Mouse (Mus musculus): Measurements from ENCODE around the gene G3bp2. TPM values are rescaled to one million over a fixed set of nuclear protein-coding genes. Genes with fewer than 3 reads are reported as not detected.

Gene G3bp2
- total RNA-seq, 2 experiments from 2014 or later, result 68.6 to 70.1 TPM

DNA sequence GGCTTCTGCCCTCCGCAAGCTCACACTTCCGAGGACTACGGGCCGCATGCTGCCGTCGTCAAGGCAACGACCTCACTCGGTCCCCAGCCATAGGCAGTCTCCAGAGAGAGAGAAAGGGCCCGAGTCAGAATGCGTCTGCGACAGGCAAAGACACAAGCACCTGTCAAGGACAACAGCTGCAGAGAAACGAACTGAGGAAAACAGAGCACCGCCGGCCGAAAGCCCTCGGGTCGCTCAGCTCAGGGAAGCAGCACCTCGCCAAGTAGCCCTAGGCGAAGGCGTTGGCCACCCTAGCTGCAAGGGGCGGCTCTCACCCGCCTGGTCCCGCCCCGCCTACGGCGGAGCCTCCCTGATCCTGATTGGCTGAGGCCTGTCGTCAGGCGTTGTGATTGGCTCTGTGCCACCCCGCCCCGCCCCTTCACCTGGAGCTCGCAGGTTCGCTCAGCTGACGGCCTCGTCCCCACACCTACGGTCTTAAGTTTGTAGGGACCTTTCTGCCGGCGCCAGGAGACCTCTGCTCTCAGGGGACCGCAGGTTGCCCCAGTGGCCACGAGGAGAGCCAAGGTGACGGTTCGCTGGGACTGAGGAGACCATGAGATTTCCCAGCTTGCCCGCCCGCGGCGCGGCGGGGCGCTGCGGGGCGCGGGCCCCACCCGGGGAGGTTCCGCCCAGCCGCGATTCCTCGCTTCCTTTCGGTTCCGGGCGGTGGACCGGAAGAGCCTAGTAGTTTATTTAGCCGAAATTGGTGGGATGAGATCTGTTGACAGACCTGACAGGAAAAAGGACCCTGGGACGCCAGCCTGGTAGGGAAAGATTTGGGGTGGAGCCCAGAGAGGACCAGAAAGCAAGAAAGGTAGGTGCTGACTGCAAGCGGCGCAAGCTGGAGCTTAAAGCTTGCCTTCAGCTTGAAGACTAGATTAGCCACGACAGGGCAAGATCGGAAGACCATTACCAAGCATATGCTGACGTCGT lies 40.9 kb downstream of the G3bp2 start:
- peak; percentile 70 to 85 for DNase-seq (ENCODE audit: low spot score in 2 of 2)

- no peak for DNase-seq (ENCODE audit: low spot score in 2 of 2)
Measured at GRCm38 (mm10) chr5:92019960-92020359, 63.6 kb downstream of the G3bp2 start.

DNA sequence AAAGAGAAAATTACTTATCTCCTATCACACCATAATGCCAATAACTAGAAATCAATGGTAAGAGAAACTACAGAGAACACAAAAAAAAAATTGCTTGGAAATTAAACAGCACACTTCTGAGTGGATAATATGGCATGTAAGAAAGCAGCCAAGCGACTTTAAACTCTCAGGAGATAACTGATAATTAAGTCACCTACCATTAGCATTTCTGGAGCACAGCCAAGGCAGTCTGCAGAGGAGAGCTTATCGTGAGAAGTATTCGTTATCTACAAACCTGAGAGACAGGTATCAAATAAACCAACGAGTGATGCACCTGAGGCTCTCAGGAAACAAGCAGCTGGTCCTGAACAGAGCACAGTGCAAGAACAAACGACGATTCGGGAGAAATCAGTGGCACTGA lies 71.8 kb downstream of the G3bp2 start:
- DNase-seq (ENCODE audit: low spot score in 2 of 2), result no peak

DNA sequence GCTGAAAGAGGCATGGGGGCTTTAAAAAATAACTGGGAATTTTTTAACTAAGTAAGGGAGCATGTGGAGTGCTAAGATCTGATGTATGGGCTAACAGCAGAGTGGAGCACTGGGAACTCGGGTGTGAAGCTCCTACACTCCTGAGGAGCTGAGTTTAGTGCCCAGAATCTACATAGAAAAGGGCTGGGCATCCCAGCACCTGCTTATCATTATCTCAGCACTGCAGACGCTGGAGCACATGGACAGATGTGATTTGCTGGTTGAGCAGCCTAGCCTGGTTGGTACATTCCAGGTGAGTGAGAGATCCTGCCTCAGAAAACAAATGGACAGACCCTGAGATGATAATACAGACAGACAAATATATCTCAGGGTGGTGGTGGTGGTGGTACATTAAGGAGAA lies 73.7 kb downstream of the G3bp2 start:
- DNase-seq (ENCODE audit: low spot score in 2 of 2), result no peak

- DNase-seq (ENCODE audit: low spot score in 2 of 2), result peak in 1 of 2 experiments; percentile 11
Measured at GRCm38 (mm10) chr5:92003011-92003410, 80.5 kb downstream of the G3bp2 start.

Other genes with a start within 250 kb of the G3bp2 start
- gene Rchy1, start 120.7 kb downstream of the G3bp2 start, total RNA-seq (2021), result 10 to 100 TPM; 42.5 to 45.0 TPM
- gene Odaph, start 96.2 kb downstream of the G3bp2 start, total RNA-seq (2021), result not detected
- 1 to 10 TPM; 2.9 to 3.4 TPM for gene Cdkl2, start 39.8 kb downstream of the G3bp2 start, total RNA-seq (2021)
- 10 to 100 TPM; 75.5 to 85.8 TPM for gene Uso1, start 54.2 kb upstream of the G3bp2 start, total RNA-seq (2021)
- not detected for gene U90926, start 131.7 kb upstream of the G3bp2 start, total RNA-seq (2021)
- under 1 TPM; 0.08 to 0.29 TPM for gene Ppef2, start 172.6 kb upstream of the G3bp2 start, total RNA-seq (2021)
- 10 to 100 TPM; 16.6 to 16.7 TPM for gene Naaa, start 194.5 kb upstream of the G3bp2 start, total RNA-seq (2021)
- 10 to 100 TPM; 25.5 to 28.4 TPM for gene Sdad1, start 226.8 kb upstream of the G3bp2 start, total RNA-seq (2021)
- 1 to 10 TPM; 5.0 to 8.4 TPM for gene Cxcl9, start 244.4 kb upstream of the G3bp2 start, total RNA-seq (2021)
- 100 to 1,000 TPM; 257 to 310 TPM for gene Art3, start 248.1 kb upstream of the G3bp2 start, total RNA-seq (2021)

All from gastrocnemius, postnatal 4 days (tissue).